Mouse (Mus musculus): ENCODE results near the gene Tor4a.
A peak's percentile ranks its signal among the peaks of the same experiment; 100 is the strongest.

Gene Tor4a

DNA sequence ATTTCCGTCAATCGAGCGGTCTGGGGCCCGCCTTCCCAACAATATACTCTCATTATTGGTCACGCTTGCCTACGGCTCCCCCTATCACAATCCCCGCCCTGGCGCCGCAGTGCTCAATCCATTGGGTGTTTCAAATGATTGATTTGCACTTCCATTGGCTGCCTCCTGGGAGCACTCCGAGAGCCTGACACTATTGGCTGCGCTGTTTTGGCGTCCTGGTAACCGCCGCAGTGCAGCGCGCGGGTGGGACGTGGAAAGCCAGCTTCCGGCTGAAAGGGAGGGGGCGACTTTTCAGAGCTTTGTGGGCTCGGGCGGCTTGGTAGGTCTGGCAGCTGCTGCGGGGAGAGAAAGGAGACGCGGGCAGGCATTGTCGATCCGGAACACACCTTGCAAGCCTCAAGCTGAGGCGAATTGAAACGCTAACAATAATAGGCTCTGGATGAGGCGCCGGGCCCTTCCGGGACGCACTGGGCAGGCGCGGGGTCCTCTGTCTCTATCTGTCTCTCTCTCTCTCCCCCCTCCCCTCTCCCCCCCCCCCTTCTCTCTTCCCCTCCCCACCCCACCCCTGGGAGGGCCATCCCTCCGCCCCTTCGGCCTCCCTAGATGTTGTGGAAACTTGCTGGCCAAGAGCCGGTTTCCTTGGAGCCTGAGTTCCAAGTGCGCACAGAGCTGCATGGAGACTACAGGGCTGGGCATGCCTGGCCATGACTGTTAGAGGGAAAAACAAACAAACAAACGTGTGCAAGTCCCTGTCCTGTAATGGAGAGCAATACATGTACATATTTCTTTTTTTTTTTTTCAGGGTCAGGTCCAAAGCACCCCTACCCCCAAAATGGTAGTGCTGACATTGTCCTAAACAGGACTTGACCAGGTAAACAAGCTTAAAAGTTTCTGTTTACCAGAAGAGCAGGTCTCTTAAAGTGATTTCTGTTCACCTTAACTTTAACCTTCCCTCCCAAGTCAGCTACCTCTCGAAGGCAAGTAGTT is 28.4 kb upstream of the Tor4a start:
- peak; percentile 99 to 100 for DNase-seq (ENCODE audit: low spot score in 2 of 2)

DNA sequence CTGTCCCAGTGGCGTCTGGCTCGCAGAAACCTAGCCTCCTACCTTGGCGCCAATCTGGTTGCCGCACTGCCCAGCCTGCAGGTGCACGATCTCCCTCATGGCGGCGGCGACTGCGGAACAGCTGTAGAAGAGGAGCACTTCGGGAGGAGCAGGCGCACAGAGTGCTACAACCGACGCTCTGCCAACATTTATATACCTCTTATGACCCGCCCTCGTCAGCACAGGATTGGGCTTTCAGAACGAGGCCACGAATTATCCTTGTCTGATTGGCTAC is 27.7 kb upstream of the Tor4a start, which contains the start of gene Tubb4b:
TSS of gene Tubb4b (minus strand) at position 211 of the 274 bp plus-strand sequence.
- no peak for DNase-seq (ENCODE audit: low spot score in 2 of 2)

DNA sequence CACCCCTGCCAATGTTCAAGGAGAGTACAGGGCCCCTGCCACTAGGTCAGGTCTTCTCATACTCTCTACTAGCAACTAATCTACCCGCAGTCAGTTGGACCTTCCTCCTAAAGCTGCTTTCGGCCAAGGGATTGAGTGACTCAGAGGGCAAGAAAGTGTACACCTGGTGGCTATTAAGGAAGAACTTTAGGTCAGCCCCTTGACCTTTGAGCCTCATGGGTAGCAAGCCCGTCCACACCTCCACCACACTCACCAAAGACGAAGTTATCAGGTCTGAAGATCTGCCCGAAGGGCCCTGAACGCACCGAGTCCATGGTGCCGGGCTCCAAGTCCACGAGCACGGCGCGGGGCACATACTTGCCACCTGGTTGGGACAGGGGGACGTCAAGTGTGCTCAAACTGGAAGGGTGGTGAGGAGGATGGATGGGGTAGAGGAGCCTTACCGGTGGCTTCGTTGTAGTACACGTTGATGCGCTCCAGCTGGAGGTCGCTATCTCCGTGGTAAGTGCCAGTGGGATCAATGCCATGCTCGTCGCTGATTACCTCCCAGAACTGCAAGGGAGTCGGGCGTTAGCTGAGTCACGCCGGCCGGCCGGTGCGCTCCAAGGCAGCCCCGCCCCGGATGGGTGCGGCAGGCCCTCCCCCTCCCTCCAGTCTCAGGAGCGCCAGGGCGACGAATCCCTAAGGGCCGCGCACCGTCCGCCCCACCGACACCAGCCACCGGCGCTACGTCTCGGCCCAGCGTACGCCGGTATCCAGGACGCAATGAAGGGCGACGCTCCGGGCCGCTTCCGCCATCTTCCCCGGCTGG is 27.2 kb upstream of the Tor4a start:
- DNase-seq (ENCODE audit: low spot score in 2 of 2): peak; percentile 71 to 80

DNA sequence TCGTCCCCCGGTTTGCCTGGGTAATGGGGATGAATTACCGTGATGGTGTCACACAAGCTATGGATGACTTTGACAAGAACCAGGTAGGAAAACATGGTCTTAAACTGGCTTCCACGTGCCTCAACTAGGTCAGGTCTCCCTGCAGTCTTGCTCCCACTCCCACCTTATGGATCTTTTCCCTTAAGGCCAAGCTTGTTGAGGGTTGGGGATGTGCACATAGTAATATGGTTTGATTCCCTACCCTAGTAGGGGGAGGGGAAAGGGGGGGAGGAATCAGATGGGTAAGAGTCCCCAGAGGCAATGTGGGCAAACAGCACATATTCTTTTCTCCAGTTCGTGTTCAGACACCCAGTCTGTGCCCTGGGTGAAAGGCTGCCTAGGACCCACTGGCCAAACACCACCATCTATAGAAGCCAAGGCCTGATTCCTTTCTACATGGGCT is 24.7 kb upstream of the Tor4a start:
- DNase-seq (ENCODE audit: low spot score in 2 of 2): no peak

DNA sequence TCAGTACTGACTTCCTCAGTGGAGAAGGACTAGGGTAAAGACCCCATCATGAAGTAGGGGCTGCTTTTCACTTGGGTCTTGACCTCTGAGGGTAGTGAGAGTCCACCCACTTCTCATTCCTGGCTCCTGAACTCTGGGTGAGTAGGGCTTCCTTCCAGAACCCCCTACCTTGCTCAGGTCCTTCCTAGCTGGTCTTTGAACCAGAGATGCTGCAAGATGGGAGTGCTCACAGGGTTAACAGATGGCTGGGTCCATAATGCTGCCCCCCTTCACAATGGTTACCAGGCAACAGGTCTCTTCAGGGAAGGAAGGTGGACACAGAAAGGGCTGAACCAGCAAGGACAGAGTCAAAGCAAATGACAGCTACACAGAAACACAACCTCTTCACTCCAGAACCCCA is 21.8 kb upstream of the Tor4a start, which contains the start of gene Fam166a:
TSS of gene Fam166a (plus strand) at position 301 of the 400 bp plus-strand sequence.
- no peak for DNase-seq (ENCODE audit: low spot score in 2 of 2)

DNA sequence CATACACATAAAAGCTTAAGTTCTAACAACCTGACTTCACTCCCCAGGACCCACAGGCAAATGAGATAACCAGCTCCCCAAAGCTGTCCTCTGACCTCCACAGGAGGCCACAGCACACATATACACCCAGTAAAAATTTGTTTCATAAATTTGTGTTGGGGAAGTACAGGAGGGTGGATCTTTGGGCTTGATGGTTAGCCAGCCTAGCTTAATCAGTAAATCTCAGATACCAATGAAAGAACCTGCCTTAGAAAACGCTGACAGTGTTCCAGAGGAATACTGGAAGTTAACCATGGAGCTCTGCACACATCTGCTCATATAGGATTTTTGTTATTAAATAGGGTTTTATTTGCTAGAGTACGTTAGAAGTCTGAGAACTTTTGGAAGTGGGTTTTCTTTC is 21.0 kb upstream of the Tor4a start:
- DNase-seq (ENCODE audit: low spot score in 2 of 2): no peak

DNA sequence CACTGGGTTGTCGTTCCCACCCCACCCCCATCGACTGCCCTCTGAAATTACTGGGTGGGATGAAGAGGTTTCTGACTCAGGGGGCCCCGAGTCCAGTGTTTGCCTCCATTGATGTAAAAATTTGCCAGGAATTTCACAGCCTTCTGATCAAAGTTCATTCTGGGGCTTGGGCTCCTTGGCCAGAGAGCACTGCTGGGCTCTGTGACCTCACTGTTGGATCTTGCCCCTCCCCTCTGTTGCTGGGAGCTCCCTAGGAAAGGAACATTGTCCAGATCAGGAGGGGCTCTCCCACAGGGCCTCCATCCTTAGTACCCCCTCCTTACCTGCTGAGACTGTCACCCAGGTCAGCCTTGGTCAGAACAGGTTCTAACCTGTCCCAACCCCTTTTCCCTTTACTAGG is 17.8 kb upstream of the Tor4a start, which contains the start of gene Stpg3:
TSS of gene Stpg3 (minus strand) at position 194 of the 400 bp plus-strand sequence.
- no peak for DNase-seq (ENCODE audit: low spot score in 2 of 2)

DNA sequence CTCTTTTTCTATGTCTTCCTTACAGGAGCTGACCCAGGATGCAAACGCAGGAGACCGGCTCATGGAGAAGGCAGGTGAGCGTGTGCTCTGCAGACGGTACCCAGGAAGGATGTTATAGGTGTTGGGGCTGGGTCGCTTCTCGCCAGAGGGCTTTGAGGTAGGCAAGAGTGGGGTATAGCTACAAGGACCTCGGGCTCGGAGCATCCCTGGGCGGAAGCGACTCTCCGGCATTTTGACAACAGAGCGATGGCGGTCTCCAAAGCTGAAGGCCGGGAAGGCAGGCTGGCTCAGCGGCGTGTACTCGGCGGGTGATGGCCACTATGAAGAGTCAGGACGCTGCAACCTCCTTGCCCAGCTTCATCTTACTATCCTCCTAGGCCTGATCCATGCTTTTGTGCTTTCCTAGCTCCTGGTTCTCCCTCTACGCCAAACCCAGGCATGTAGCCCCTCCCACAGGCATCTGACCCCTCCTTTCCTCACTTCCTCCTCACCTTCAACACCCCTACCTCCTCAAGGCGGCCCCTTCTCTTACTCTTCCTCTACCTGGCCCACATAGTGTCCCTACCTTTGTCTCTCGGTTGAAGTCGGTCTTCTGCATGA is 16.7 kb upstream of the Tor4a start:
- DNase-seq (ENCODE audit: low spot score in 2 of 2): peak in 1 of 2 experiments; percentile 17

DNA sequence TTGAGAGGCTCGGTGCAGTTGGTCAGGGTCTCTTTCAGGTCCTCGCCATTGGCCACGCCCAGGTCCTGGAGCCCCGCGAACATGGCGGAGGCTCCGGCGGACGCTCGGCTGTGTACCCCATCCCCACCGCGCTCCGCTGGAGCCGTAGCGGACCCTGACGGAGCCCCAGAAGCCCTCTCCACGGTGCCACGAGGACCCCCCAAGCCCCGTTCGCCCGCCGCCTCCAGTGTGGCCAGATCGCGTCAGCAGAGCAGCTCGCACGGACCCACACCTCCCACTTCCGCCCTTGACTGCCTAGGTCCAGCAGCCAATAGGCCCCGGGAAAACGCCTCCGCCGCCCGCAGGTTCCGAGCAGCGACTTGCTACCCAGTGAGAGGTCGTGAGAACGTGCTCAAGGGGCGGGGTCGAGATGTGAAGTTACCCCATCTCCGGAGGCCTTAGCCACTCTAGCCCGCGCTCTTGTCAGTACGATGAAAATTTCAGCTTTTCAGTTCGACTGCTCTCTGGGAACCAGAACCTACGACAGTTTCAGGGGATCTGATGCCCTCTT is 14.5 kb upstream of the Tor4a start, which contains the start of gene Nelfb:
TSS of gene Nelfb (minus strand) at position 369 of the 550 bp plus-strand sequence.
- peak; percentile 90 to 91 for DNase-seq (ENCODE audit: low spot score in 2 of 2)

DNA sequence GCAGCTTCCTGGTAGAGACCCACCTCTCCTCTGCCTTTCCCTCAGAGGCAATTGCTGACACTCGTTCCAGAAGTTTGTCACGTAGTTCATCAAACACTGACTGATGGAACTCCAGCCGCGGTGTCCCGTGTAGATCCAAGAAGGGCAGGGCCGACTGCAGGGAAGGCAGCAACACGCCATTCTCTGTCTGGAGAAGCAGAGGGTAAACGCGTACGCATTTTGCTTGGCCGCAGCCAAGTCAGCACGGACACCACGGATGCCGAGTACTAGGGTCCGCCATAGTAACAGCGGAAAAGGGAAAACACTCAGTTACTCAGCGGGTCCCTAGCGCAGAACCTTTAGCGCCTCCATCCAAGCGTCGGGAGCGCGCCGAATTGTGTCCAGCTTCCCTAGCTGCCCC is 14.0 kb upstream of the Tor4a start:
- peak in 1 of 2 experiments; percentile 23 for DNase-seq (ENCODE audit: low spot score in 2 of 2)

DNA sequence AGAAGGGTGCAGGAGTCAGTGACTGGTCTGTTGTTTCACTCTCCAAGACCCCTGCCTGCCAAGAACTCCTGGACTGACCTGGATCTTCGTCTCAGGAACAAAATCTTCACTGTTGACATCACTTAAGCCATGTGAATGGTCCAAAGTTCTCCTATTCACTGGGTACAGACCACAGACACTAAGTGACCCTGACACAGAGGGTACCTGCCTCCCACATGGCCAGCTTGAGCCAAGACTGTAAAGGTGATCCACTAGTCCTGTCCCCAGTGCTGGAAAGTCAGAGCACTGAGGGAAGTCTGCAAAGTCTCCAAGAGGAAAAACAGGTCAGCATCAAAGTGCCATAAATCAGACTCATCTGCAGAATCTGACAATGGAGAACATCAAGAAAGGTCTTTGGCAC is 10.9 kb upstream of the Tor4a start:
- DNase-seq (ENCODE audit: low spot score in 2 of 2): peak in 1 of 2 experiments; percentile 15

DNA sequence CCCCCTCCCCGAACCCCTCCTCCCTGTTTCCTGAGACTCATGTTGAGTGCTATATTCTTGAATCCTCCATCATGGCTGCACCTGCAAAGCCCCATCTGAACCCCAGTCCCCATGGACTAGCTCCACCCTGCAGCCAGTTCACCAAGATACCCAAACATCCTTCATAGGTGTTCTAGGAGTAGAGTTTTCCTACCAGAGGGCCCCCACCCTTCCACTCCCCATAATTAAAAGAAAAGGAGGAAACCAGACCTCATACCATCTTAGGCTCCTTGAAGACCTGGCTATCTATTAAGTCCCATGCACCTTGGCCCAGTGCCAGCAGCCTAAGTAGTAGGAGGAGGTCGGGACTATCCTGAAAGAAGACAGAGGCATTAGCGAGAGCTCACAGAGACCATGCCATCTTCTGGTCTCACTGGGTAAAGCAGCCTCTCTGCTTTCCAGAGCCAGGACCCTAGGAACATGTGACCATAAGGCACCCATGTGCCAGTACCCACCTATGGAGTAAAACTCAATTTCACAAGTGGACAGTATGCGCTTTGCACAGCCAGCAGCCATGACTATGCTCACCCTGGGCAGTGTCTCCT is 7.0 kb upstream of the Tor4a start:
- DNase-seq (ENCODE audit: low spot score in 2 of 2): peak in 1 of 2 experiments; percentile 41

DNA sequence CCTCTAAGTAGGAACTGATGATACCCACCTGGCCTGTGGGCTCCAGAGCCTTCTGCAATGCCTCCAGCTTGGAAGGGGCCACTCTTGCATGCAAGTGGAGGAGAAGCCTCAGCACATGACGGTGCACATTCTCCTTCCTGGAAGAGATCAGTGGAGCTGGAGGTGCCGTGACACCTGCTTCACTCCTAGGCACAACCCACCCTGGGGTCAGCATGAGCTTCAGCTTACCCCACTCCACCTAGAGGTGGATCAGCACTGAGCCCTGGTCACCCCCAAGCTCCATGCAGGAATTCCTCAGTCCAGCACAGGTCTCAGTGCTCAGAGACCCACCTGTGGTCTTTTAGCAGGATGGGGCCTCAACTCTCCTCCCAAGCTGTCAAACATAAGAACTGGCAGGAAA is 3.9 kb upstream of the Tor4a start:
- peak in 1 of 2 experiments; percentile 22 for DNase-seq (ENCODE audit: low spot score in 2 of 2)

DNA sequence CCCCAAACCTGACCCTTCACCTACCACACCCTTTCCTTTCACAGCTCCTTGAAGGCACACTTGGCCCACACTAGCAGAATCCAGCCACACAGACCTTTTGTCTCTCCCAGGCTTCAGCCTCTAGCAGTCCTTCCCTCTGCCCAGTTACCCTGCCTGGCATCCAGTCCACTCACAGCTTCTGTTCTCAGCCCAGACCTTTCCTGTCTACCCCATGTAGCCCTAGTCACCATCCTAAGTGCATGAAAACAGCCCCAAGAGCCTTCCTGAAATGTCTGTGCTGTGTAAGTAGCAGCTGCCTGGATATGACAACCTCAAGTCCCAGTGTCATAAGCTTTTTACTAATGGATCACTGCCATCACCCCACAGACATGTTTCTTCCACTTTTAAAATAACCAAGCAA is 1.3 kb upstream of the Tor4a start:
- no peak for DNase-seq (ENCODE audit: low spot score in 2 of 2)

DNA sequence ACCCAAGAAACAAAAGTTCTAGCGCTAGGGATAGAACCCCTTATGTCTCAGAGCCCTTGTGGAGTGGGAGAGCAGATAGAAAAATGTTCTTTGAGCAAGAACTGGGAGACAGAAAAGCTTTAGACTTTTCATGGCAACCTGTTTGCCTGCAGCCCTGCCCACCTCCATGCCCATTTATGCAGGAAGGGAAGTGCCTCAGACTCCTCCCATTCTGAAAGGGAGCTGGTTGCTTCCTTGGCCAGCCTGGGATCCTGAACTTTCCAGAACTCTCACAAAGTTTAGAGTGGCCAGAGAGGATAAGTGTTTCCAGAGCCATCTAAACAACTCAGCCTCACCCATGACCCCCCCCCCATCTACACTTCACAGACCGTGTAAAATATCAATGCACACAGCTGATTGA is 505 bp upstream of the Tor4a start:
- DNase-seq (ENCODE audit: low spot score in 2 of 2): no peak

DNA sequence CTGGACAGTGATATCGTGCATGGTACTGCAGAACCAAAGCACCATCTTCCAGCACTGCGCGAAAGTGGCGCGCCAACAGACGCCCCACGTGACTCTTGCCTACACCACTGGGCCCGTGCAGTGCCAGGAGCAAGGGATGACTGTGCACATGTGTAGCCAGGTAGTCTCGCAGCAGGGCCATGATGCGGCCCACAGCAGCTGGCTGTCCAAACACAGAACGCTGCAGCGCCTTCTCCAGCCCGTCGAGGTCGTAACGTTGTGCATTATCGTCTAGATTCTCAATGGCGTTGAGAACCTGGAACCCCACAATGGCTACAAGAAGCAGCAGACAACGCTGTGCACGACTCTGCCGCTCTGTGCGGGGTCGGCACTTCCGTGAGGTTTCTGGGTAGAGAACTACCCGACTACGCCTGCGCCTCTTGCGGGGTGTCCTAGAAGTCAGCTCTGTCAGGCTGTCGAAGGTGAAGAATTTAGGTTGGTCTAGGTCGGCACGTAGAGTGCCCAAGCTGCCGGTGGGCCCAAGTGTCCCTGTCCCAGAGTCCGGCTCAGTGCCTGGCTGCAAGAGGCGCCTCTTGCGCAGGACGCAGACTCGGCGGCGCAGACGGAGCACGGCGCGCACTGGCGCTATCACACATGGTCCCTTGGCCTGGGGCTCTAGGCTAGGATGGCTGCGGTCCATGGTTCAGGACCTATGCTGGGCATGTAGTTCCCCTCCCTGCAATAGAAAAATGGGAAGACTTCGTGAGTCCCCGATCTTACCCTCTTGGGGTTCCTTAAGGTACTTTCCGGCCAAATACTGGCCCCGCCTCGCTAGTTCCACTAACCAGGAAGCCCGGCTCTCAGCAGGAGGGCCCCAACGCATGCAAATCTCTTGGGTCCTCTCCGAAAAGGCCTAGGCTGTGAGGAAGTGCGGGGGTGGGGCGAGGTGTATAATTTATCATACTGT is 1.2 kb downstream of the Tor4a start:
- peak in 1 of 2 experiments; percentile 53 for DNase-seq (ENCODE audit: low spot score in 2 of 2)

DNA sequence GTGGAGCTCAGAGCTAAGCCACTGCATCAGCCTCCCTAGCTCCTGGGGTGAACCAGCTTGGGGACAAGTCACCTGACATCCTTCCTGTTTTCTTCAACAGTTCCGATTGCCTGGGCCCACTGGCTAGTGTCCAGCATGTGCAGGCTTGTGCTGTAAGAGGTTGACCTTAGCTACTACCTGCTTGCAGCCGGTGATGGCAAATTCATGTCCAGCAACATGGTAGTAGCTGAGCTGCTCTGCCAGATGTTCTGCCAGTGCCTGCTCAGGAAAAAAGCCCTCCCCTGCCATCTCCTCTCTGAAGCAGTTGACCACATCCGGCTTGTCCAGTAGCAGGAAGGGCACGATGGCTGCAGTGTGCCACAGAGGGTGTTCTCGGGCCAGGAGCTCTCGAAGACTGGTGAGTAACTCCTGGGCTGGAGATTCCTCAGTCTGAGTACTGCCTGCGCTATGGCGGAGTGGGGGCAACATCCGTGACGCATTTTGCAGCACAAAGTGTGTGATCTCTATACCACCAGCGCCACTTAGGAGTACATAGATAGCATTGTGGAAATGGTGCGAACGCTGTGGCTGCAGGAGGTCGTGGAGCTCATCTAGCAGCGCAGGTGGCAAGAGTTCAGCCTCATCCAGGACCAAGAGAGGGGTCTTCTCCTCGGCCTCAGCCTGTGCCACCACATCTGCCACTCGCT is 2.1 kb downstream of the Tor4a start:
- DNase-seq (ENCODE audit: low spot score in 2 of 2): peak in 1 of 2 experiments; percentile 46

DNA sequence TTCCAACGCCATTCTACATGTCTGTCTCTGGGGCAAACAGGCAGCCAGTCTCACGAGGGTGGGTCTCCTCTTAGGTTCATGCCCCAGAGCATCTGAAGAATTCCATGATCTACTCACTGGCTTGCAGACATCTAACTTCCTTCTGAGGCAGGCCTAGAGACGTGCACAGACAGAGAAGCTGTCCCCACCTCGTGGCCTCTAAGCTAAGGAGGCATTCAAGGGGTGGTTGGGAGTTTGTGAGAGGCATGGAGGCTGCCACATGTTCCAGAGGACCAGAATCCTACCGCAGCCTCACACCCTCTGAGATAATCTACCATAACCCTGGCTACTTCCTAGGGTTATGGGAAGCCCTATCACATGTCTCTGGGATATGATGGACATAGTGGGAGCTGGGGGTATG is 2.7 kb downstream of the Tor4a start:
- no peak for DNase-seq (ENCODE audit: low spot score in 2 of 2)

DNA sequence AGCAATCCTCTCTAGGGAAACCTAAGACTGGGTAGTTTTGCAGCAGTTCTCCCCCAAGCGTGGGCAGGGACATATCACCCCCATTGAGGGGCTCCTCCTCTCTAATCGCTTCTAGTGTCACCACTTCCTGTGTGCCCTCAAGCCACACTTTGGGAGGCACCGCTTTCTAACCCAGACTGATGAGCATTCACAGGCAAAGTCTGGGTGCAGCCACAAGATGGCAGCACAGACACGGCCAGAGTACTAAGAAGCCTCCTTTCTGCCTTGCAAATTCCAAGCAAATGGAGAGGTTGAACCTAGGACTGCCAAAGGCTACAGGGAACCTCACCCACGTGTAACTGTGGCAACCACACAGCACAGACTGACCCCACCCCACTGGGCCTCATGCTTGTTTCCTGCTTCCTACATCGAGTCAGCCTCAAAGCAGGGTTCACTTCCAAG is 3.3 kb downstream of the Tor4a start:
- peak; percentile 84 to 86 for DNase-seq (ENCODE audit: low spot score in 2 of 2)
